Mouse (Mus musculus) ES-E14 (cell line): ENCODE data around the gene Mysm1.

Source experiments
- HCFC1 ChIP-seq: IDR thresholded peaks from 2 replicates; pipeline ENCODE4 v1.6.1; 2012; ENCODE audit warnings: low read length, inconsistent platforms, borderline replicate concordance; ENCODE audit not compliant: insufficient read depth
- ZC3H11A ChIP-seq: IDR thresholded peaks from 2 replicates; pipeline ENCODE4 v1.6.1; 2012; ENCODE audit warnings: low read depth, mild to moderate bottlenecking, inconsistent platforms, low read length, borderline replicate concordance
- ZNF384 ChIP-seq: IDR thresholded peaks from 2 replicates; pipeline ENCODE4 v1.6.1; 2012; ENCODE audit warnings: low read depth, low read length, inconsistent platforms

DNA sequence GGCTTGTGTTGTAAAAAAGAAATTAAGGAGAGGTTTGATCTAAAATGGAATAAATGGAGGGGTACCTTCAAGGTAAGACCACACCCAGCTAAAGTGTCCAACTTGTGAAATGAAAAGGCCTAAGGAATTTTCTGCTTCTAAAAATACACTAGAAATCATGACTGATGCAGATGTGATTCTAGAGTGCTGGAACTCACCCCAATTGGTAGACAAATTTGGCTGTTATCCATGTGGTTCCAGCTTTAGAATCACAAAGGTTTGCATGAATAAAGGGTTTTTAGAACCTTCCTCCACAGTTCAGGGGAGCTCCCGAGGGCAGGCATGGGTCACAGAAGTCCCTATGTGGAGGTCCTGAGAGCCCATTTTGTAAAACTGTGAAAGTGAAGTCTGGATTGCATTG, 33.8 kb upstream of the Mysm1 start:
- no peak for TF ChIP-seq HCFC1
- TF ChIP-seq ZNF384 = no peak
- TF ChIP-seq ZC3H11A = no peak
